Mouse (Mus musculus): ENCODE measurements around the gene Tcea2. TPM values are rescaled to one million over a fixed set of nuclear protein-coding genes. Genes with fewer than 3 reads are reported as not detected.

Gene Tcea2
- polyA plus RNA-seq, 1 experiment: not detected

GRCm38 (mm10) chr2:181671326-181671725, 8.8 kb upstream of the Tcea2 start, which contains the start of gene Sox18:
Sox18 (minus strand) TSS chr2:181671640.
- Histone ChIP-seq H3K4me3 (ENCODE audit: insufficient read depth, low read depth, low read length) (peak within 1 kb of the TSS; percentile 44), H3K4me1 (ENCODE audit: control insufficient read depth, insufficient read depth, low read length) (peaks cover 18% of the 10 kb centered on the region), H3K27ac (ENCODE audit: insufficient read depth, low read depth, low read length) (no peak within 1 kb of the TSS)
- WGBS: 1% methylated on average over 43 of the region's 43 CpGs
- no peak for TF ChIP-seq CTCF (IDR thresholded peaks at IDR 0.05; ENCODE audit: insufficient read depth, low read depth, low read length)
- TF ChIP-seq POLR2A (IDR thresholded peaks at IDR 0.05; ENCODE audit: insufficient read depth, low read depth, low read length): no peak

GRCm38 (mm10) chr2:181671984-181672383, 8.1 kb upstream of the Tcea2 start:
- WGBS: 42% methylated on average over 7 of the region's 7 CpGs
- peaks cover 18% of the 10 kb centered on the region for H3K4me1 ChIP-seq (ENCODE audit: control insufficient read depth, insufficient read depth, low read length)
- no peak overlapping the region for H3K4me3 ChIP-seq (ENCODE audit: insufficient read depth, low read depth, low read length)
- TF ChIP-seq POLR2A (IDR thresholded peaks at IDR 0.05; ENCODE audit: insufficient read depth, low read depth, low read length) (no peak), CTCF (IDR thresholded peaks at IDR 0.05; ENCODE audit: insufficient read depth, low read depth, low read length) (no peak)
- no peak overlapping the region for H3K27ac ChIP-seq (ENCODE audit: insufficient read depth, low read depth, low read length)

GRCm38 (mm10) chr2:181673501-181673900, 6.6 kb upstream of the Tcea2 start:
- WGBS: 55% methylated on average over 1 of the region's 1 CpGs
- no peak overlapping the region for H3K27ac ChIP-seq (ENCODE audit: insufficient read depth, low read depth, low read length)

GRCm38 (mm10) chr2:181674934-181675333, 5.2 kb upstream of the Tcea2 start:
- Histone ChIP-seq H3K27ac (ENCODE audit: insufficient read depth, low read depth, low read length) (no peak overlapping the region), H3K4me1 (ENCODE audit: control insufficient read depth, insufficient read depth, low read length) (peaks cover 21% of the 10 kb centered on the region), H3K4me3 (ENCODE audit: insufficient read depth, low read depth, low read length) (no peak overlapping the region)
- TF ChIP-seq CTCF (IDR thresholded peaks at IDR 0.05; ENCODE audit: insufficient read depth, low read depth, low read length) (no peak), POLR2A (IDR thresholded peaks at IDR 0.05; ENCODE audit: insufficient read depth, low read depth, low read length) (no peak)
- WGBS: 87% methylated on average over 4 of the region's 4 CpGs

More at GRCm38 (mm10) chr2:181673501-181673900, 6.6 kb upstream of the Tcea2 start:
- TF ChIP-seq CTCF (IDR thresholded peaks at IDR 0.05; ENCODE audit: insufficient read depth, low read depth, low read length): no peak
- TF ChIP-seq POLR2A (IDR thresholded peaks at IDR 0.05; ENCODE audit: insufficient read depth, low read depth, low read length): no peak
- Histone ChIP-seq H3K4me1 (ENCODE audit: control insufficient read depth, insufficient read depth, low read length) (peaks cover 18% of the 10 kb centered on the region), H3K4me3 (ENCODE audit: insufficient read depth, low read depth, low read length) (no peak overlapping the region)

- Histone ChIP-seq H3K4me1 (ENCODE audit: control insufficient read depth, insufficient read depth, low read length) (peaks cover 21% of the 10 kb centered on the region), H3K4me3 (ENCODE audit: insufficient read depth, low read depth, low read length) (no peak overlapping the region), H3K27ac (ENCODE audit: insufficient read depth, low read depth, low read length) (no peak overlapping the region)
- no peak for TF ChIP-seq CTCF (IDR thresholded peaks at IDR 0.05; ENCODE audit: insufficient read depth, low read depth, low read length)
- no peak for TF ChIP-seq POLR2A (IDR thresholded peaks at IDR 0.05; ENCODE audit: insufficient read depth, low read depth, low read length)
- 13% methylated on average over 14 of the region's 14 CpGs for WGBS
Measured at GRCm38 (mm10) chr2:181675454-181675853, 4.7 kb upstream of the Tcea2 start.

GRCm38 (mm10) chr2:181676424-181676823, 3.7 kb upstream of the Tcea2 start:
- WGBS: 37% methylated on average over 2 of the region's 2 CpGs
- peaks cover 18% of the 10 kb centered on the region for H3K4me1 ChIP-seq (ENCODE audit: control insufficient read depth, insufficient read depth, low read length)
- TF ChIP-seq POLR2A (IDR thresholded peaks at IDR 0.05; ENCODE audit: insufficient read depth, low read depth, low read length) (no peak), CTCF (IDR thresholded peaks at IDR 0.05; ENCODE audit: insufficient read depth, low read depth, low read length) (no peak)
- no peak overlapping the region for H3K27ac ChIP-seq (ENCODE audit: insufficient read depth, low read depth, low read length)
- H3K4me3 ChIP-seq (ENCODE audit: insufficient read depth, low read depth, low read length): no peak overlapping the region

- 63% methylated on average over 5 of the region's 5 CpGs for WGBS
- peaks cover 15% of the 10 kb centered on the region for H3K4me1 ChIP-seq (ENCODE audit: control insufficient read depth, insufficient read depth, low read length)
- no peak overlapping the region for H3K27ac ChIP-seq (ENCODE audit: insufficient read depth, low read depth, low read length)
- TF ChIP-seq POLR2A (IDR thresholded peaks at IDR 0.05; ENCODE audit: insufficient read depth, low read depth, low read length) (no peak), CTCF (IDR thresholded peaks at IDR 0.05; ENCODE audit: insufficient read depth, low read depth, low read length) (no peak)
- H3K4me3 ChIP-seq (ENCODE audit: insufficient read depth, low read depth, low read length): no peak overlapping the region
Measured at GRCm38 (mm10) chr2:181677096-181677754, 2.9 kb upstream of the Tcea2 start.

- 40% methylated on average over 3 of the region's 3 CpGs for WGBS
- H3K27ac ChIP-seq (ENCODE audit: insufficient read depth, low read depth, low read length): no peak overlapping the region
- peaks cover 15% of the 10 kb centered on the region for H3K4me1 ChIP-seq (ENCODE audit: control insufficient read depth, insufficient read depth, low read length)
- TF ChIP-seq POLR2A (IDR thresholded peaks at IDR 0.05; ENCODE audit: insufficient read depth, low read depth, low read length) (no peak), CTCF (IDR thresholded peaks at IDR 0.05; ENCODE audit: insufficient read depth, low read depth, low read length) (no peak)
- H3K4me3 ChIP-seq (ENCODE audit: insufficient read depth, low read depth, low read length): no peak overlapping the region
Measured at GRCm38 (mm10) chr2:181677755-181678098, 2.4 kb upstream of the Tcea2 start.

- Histone ChIP-seq H3K27ac (ENCODE audit: insufficient read depth, low read depth, low read length) (no peak overlapping the region), H3K4me3 (ENCODE audit: insufficient read depth, low read depth, low read length) (no peak overlapping the region), H3K4me1 (ENCODE audit: control insufficient read depth, insufficient read depth, low read length) (peaks cover 15% of the 10 kb centered on the region)
- TF ChIP-seq CTCF (IDR thresholded peaks at IDR 0.05; ENCODE audit: insufficient read depth, low read depth, low read length) (peak; percentile 55; the same call in 1 of the 2 replicates), POLR2A (IDR thresholded peaks at IDR 0.05; ENCODE audit: insufficient read depth, low read depth, low read length) (no peak)
- WGBS: 67% methylated on average over 1 of the region's 1 CpGs
Measured at GRCm38 (mm10) chr2:181678780-181679179, 1.3 kb upstream of the Tcea2 start.
